Mouse (Mus musculus): ENCODE data around the gene Vmn1r107.
"Not testable (repeated sequence)": the region's sequence is repeated elsewhere in the genome, so short reads cannot be mapped to it uniquely, and the experiment has no call there.

The Vmn1r107 gene

DNA sequence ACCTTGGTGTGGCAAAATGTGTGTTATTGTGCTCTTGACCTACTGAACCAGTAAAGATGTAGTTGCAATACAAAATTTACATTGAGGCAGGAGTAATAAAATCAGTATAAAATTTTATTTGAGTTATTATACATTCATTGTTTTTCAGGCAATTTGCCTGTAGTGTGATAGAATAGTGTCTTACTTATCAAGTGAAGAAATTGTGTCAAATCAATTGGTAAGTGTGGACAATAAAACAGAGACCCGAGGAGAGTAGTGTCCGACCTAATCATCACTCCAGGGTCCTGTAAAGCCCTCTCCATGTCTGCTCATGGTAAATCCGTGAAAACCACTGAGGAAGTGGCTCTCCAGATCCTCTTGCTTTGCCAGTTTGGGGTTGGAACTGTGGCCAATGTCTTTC is at the start of gene Vmn1r107:
Gene Vmn1r107 (plus strand): TSS at position 301 of the 400 bp plus-strand sequence.
- not testable (repeated sequence) for DNase-seq

DNA sequence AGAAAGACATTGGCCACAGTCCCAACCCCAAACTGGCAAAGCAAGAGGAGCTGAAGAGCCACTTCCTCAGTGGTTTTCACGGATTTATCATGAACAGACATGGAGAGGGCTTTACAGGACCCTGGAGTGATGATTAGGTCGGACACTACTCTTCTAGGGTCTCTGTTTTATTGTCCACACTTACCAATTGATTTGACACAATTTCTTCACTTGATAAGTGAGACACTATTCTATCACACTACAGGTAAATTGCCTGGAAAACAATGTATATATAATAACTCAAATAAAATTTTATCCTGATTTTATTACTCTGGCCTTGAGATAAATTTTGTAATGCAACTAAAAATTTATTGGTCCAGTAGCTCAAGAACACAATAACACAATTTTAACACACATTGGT is 34.4 kb downstream of the Vmn1r107 start, which contains the start of gene Vmn1r111:
Gene Vmn1r111 (minus strand): TSS at position 101 of the 400 bp plus-strand sequence.
- not testable (repeated sequence) for DNase-seq

Data from thymus, postnatal 36 days (tissue).